Mouse (Mus musculus) liver, embryonic 14.5 days (tissue): ENCODE measurements around the gene Myb.

Experiments
- CTCF ChIP-seq: IDR thresholded peaks from 2 replicates; pipeline ENCODE4 v1.5.1; 2016; ENCODE audit warnings: antibody characterized with exemption, low read depth, control low read depth
- EP300 ChIP-seq: IDR thresholded peaks from 2 replicates; pipeline ENCODE4 v1.6.1; 2016; ENCODE audit warnings: antibody characterized with exemption, low read depth

- TF ChIP-seq CTCF (no peak), EP300 (no peak)
Measured at GRCm38 (mm10) chr10:21128086-21128611, 32.6 kb downstream of the Myb start.
